Mouse (Mus musculus): Measurements from ENCODE around the gene Trmt61a. TPM values are rescaled to one million over a fixed set of nuclear protein-coding genes. Genes with fewer than 3 reads are reported as not detected.
"Not testable (repeated sequence)": the region's sequence is repeated elsewhere in the genome, so short reads cannot be mapped to it uniquely, and the experiment has no call there.

The Trmt61a gene
- polyA plus RNA-seq, 1 experiment from 2014 or later: 5.7 TPM

- Histone ChIP-seq H3K9me3 (ENCODE audit: low read length) (no peaks in the 10 kb centered on the region), H3K4me2 (ENCODE audit: low read depth, low read length) (no peak overlapping the region), H3K27ac (ENCODE audit: low read depth) (no peak overlapping the region), H3K27me3 (ENCODE audit: insufficient read depth, low read length) (no peaks in the 10 kb centered on the region), H3K4me3 (ENCODE audit: low read depth, low read length) (no peak overlapping the region), H3K4me1 (ENCODE audit: insufficient read depth) (no peaks in the 10 kb centered on the region), H3K9ac (replicated peaks) (no peak overlapping the region), H3K36me3 (replicated peaks; ENCODE audit: insufficient read depth, low read length) (peaks cover 8% of the 10 kb centered on the region)
- TF ChIP-seq EP300 (IDR thresholded peaks at IDR 0.05; ENCODE audit: low read depth) (no peak), CTCF (IDR thresholded peaks at IDR 0.05; ENCODE audit: low read depth) (no peak)
- ATAC-seq (no peak), DNase-seq (no peak)
- WGBS (ENCODE audit: insufficient replicate concordance): 100% methylated on average over 1 of the region's 1 CpGs
These were observed 17.3 kb upstream of the Trmt61a start for GRCm38 (mm10) chr12:111660628-111661027.

GRCm38 (mm10) chr12:111661554-111661953 is 16.4 kb upstream of the Trmt61a start:
- ATAC-seq; H3K9me3 ChIP-seq (ENCODE audit: low read length): not testable (repeated sequence)
- WGBS (ENCODE audit: insufficient replicate concordance): 92% methylated on average over 11 of the region's 11 CpGs

GRCm38 (mm10) chr12:111663228-111664143 is 14.4 kb upstream of the Trmt61a start:
- 69% methylated on average over 17 of the region's 17 CpGs for WGBS (ENCODE audit: insufficient replicate concordance)
- peaks cover under 1% of the 10 kb centered on the region for H3K4me1 ChIP-seq (ENCODE audit: insufficient read depth)
- TF ChIP-seq CTCF (IDR thresholded peaks at IDR 0.05; ENCODE audit: low read depth): no peak
- no peak for TF ChIP-seq EP300 (IDR thresholded peaks at IDR 0.05; ENCODE audit: low read depth)
- no peak for DNase-seq
- H3K27ac ChIP-seq (ENCODE audit: low read depth): no peak overlapping the region; the same call in 1 of the 2 replicates
- H3K36me3 ChIP-seq (replicated peaks; ENCODE audit: insufficient read depth, low read length): no peaks in the 10 kb centered on the region; the same call in 1 of the 2 replicates
- H3K9me3 ChIP-seq (ENCODE audit: low read length): no peaks in the 10 kb centered on the region
- no peak overlapping the region for H3K9ac ChIP-seq (replicated peaks)
- no peak for ATAC-seq
- no peak overlapping the region for H3K4me3 ChIP-seq (ENCODE audit: low read depth, low read length)
- no peak overlapping the region for H3K4me2 ChIP-seq (ENCODE audit: low read depth, low read length)
- H3K27me3 ChIP-seq (ENCODE audit: insufficient read depth, low read length): no peaks in the 10 kb centered on the region

More at GRCm38 (mm10) chr12:111661554-111661953, 16.4 kb upstream of the Trmt61a start:
- not testable (repeated sequence) for H3K4me3 ChIP-seq (ENCODE audit: low read depth, low read length); H3K4me1 ChIP-seq (ENCODE audit: insufficient read depth); DNase-seq; H3K4me2 ChIP-seq (ENCODE audit: low read depth, low read length); H3K27ac ChIP-seq (ENCODE audit: low read depth); H3K27me3 ChIP-seq (ENCODE audit: insufficient read depth, low read length); H3K9ac ChIP-seq (replicated peaks); H3K36me3 ChIP-seq (replicated peaks; ENCODE audit: insufficient read depth, low read length)

GRCm38 (mm10) chr12:111664144-111664634 is 13.7 kb upstream of the Trmt61a start:
- WGBS (ENCODE audit: insufficient replicate concordance): 67% methylated on average over 6 of the region's 6 CpGs

GRCm38 (mm10) chr12:111665041-111665880 is 12.6 kb upstream of the Trmt61a start:
- no peaks in the 10 kb centered on the region for H3K9me3 ChIP-seq (ENCODE audit: low read length)
- H3K27ac ChIP-seq (ENCODE audit: low read depth): no peak overlapping the region
- peaks cover 4% of the 10 kb centered on the region for H3K27me3 ChIP-seq (ENCODE audit: insufficient read depth, low read length)
- H3K36me3 ChIP-seq (replicated peaks; ENCODE audit: insufficient read depth, low read length): no peaks in the 10 kb centered on the region
- H3K4me3 ChIP-seq (ENCODE audit: low read depth, low read length): no peak overlapping the region
- peaks cover 10% of the 10 kb centered on the region for H3K4me1 ChIP-seq (ENCODE audit: insufficient read depth)
- H3K4me2 ChIP-seq (ENCODE audit: low read depth, low read length): no peak overlapping the region
- H3K9ac ChIP-seq (replicated peaks): no peak overlapping the region
- ATAC-seq (no peak), DNase-seq (no peak)
- no peak for TF ChIP-seq EP300 (IDR thresholded peaks at IDR 0.05; ENCODE audit: low read depth)
- no peak for TF ChIP-seq CTCF (IDR thresholded peaks at IDR 0.05; ENCODE audit: low read depth)
- 81% methylated on average over 13 of the region's 13 CpGs for WGBS (ENCODE audit: insufficient replicate concordance)

More at GRCm38 (mm10) chr12:111664144-111664634, 13.7 kb upstream of the Trmt61a start:
- Histone ChIP-seq H3K9me3 (ENCODE audit: low read length) (no peaks in the 10 kb centered on the region), H3K4me1 (ENCODE audit: insufficient read depth) (peaks cover 8% of the 10 kb centered on the region), H3K4me3 (ENCODE audit: low read depth, low read length) (no peak overlapping the region), H3K9ac (replicated peaks) (no peak overlapping the region), H3K27ac (ENCODE audit: low read depth) (no peak overlapping the region), H3K27me3 (ENCODE audit: insufficient read depth, low read length) (no peaks in the 10 kb centered on the region), H3K4me2 (ENCODE audit: low read depth, low read length) (no peak overlapping the region), H3K36me3 (replicated peaks; ENCODE audit: insufficient read depth, low read length) (no peaks in the 10 kb centered on the region)
- TF ChIP-seq EP300 (IDR thresholded peaks at IDR 0.05; ENCODE audit: low read depth) (no peak), CTCF (IDR thresholded peaks at IDR 0.05; ENCODE audit: low read depth) (no peak)
- no peak for ATAC-seq
- no peak for DNase-seq

GRCm38 (mm10) chr12:111666380-111666779 is 11.5 kb upstream of the Trmt61a start:
- Histone ChIP-seq H3K9ac (replicated peaks) (no peak overlapping the region), H3K4me2 (ENCODE audit: low read depth, low read length) (no peak overlapping the region), H3K36me3 (replicated peaks; ENCODE audit: insufficient read depth, low read length) (no peaks in the 10 kb centered on the region), H3K27me3 (ENCODE audit: insufficient read depth, low read length) (peaks cover 15% of the 10 kb centered on the region), H3K4me3 (ENCODE audit: low read depth, low read length) (no peak overlapping the region), H3K4me1 (ENCODE audit: insufficient read depth) (peaks cover 19% of the 10 kb centered on the region), H3K27ac (ENCODE audit: low read depth) (no peak overlapping the region), H3K9me3 (ENCODE audit: low read length) (no peaks in the 10 kb centered on the region)
- no peak for TF ChIP-seq EP300 (IDR thresholded peaks at IDR 0.05; ENCODE audit: low read depth)
- no peak for TF ChIP-seq CTCF (IDR thresholded peaks at IDR 0.05; ENCODE audit: low read depth)
- WGBS (ENCODE audit: insufficient replicate concordance): 72% methylated on average over 13 of the region's 13 CpGs
- ATAC-seq: no peak
- DNase-seq: no peak

Data from liver, postnatal 0 days (tissue).